Mouse (Mus musculus) thymus, postnatal 25 days (tissue): ENCODE data around the gene Ret.

Experiments
- DNase-seq: peaks from one replicate; pipeline ENCODE4 v3.0.0; 2022

Gene Ret

GRCm38 (mm10) chr6:118197440-118197975 is at the start of gene Ret:
Gene Ret (minus strand): TSS chr6:118197718.
- DNase-seq: no peak

- no peak for DNase-seq
Measured at GRCm38 (mm10) chr6:118247161-118247560, 49.6 kb upstream of the Ret start.

GRCm38 (mm10) chr6:118244106-118244505 is 46.6 kb upstream of the Ret start:
- DNase-seq: no peak

- DNase-seq: no peak
Measured at GRCm38 (mm10) chr6:118242941-118243340, 45.4 kb upstream of the Ret start.

GRCm38 (mm10) chr6:118226072-118226471 is 28.6 kb upstream of the Ret start:
- no peak for DNase-seq

- DNase-seq: no peak
Measured at GRCm38 (mm10) chr6:118222471-118222870, 25.0 kb upstream of the Ret start.

GRCm38 (mm10) chr6:118215676-118216075 is 18.2 kb upstream of the Ret start:
- DNase-seq: no peak

- no peak for DNase-seq
Measured at GRCm38 (mm10) chr6:118208326-118208725, 10.8 kb upstream of the Ret start.

GRCm38 (mm10) chr6:118206386-118206785 is 8.9 kb upstream of the Ret start:
- no peak for DNase-seq

GRCm38 (mm10) chr6:118205176-118205890 is 7.8 kb upstream of the Ret start:
- DNase-seq: no peak

GRCm38 (mm10) chr6:118204112-118204511 is 6.6 kb upstream of the Ret start:
- DNase-seq: no peak

- no peak for DNase-seq
Measured at GRCm38 (mm10) chr6:118196751-118197439, 623 bp downstream of the Ret start.

GRCm38 (mm10) chr6:118195108-118195507 is 2.4 kb downstream of the Ret start:
- no peak for DNase-seq

- DNase-seq: no peak
Measured at GRCm38 (mm10) chr6:118192882-118193281, 4.6 kb downstream of the Ret start.

GRCm38 (mm10) chr6:118192199-118192598 is 5.3 kb downstream of the Ret start:
- DNase-seq: no peak

GRCm38 (mm10) chr6:118189764-118190163 is 7.8 kb downstream of the Ret start:
- DNase-seq: no peak

GRCm38 (mm10) chr6:118188599-118188998 is 8.9 kb downstream of the Ret start:
- no peak for DNase-seq

- DNase-seq: no peak
Measured at GRCm38 (mm10) chr6:118187285-118187641, 10.3 kb downstream of the Ret start.

- no peak for DNase-seq
Measured at GRCm38 (mm10) chr6:118186620-118187284, 10.8 kb downstream of the Ret start.

GRCm38 (mm10) chr6:118184126-118184525 is 13.4 kb downstream of the Ret start:
- DNase-seq: no peak

GRCm38 (mm10) chr6:118180085-118180423 is 17.5 kb downstream of the Ret start:
- no peak for DNase-seq

GRCm38 (mm10) chr6:118179316-118180084 is 18.0 kb downstream of the Ret start:
- DNase-seq: peak; percentile 53

GRCm38 (mm10) chr6:118173975-118174328 is 23.6 kb downstream of the Ret start:
- no peak for DNase-seq
